Mouse (Mus musculus) retina, adult 2 months (tissue): Measurements from ENCODE around the gene Hist2h2be.
"Not testable (repeated sequence)": the region's sequence is repeated elsewhere in the genome, so short reads cannot be mapped to it uniquely, and the experiment has no call there.

Experiments
- DNase-seq: peaks from one replicate; pipeline ENCODE4 v3.0.0-alpha.2; 2012; ENCODE audit warnings: low read depth, low spot score

The Hist2h2be gene

DNA sequence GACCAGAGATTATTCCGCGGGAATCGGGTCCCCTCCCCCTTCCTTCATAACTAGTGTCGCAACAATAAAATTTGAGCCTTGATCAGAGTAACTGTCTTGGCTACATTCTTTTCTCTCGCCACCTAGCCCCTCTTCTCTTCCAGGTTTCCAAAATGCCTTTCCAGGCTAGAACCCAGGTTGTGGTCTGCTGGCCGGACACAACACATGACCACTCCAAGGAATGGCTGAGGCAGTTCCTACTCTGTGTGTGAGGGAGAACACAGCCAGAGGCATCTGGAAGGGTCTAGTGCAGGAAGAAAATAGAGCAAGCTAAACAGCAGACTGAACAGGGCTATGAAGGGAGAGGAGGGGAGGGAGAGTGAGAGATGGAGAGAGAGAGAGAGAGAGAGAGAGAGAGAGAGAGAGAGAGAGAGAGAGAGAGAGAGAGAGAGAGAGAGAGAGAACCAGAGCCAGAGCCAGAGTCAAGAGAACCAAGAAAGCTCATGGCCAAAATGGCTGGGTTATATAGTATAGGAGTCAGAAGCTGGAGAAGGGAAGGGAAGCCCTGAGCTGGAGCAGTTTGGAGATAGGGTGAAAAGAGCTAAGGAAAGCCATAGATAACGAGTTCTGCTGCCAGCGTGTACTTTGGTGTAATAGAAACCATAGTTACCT is 22.2 kb upstream of the Hist2h2be start:
- not testable (repeated sequence) for DNase-seq

DNA sequence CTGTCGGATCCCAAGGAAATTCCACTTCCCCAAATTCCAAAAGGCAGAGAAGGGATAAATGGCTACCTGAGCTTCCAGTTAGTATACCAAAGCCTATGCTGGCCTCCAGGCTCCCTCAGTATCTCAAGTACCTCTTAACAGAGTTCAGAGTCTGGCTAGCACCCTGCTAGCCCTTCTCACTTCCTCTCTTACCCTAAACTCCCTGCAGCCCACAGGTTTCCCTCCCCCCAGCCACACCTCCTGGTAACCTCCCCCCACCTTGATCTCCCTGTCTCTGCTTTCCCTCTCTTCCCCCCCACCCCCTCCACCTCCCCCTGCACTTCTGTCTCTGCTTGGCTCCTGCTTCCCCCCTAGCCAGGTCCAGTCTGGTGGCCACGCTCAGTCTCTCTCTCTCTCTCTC is 21.2 kb upstream of the Hist2h2be start:
- DNase-seq: no peak

DNA sequence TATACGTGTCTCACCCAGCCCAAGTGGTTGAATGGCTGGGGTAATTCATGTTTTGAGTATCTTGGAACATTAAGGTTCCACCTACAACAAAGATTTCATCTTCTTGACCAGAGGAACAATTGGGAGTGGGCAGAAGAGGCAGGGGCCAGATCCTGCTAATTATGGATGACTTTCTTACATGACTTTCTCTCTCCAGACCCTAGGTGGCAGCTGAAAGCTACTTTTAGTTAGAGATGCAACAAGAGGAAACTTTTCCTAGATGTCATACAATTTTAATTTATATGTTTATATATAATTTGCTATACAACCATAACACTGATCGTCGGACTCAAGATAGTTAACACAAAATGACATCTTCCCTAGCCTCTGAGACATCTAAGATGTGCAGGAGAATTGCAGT is 13.1 kb upstream of the Hist2h2be start:
- no peak for DNase-seq

GRCm38 (mm10) chr3:96209242-96209641 is 11.7 kb upstream of the Hist2h2be start:
- no peak for DNase-seq

DNA sequence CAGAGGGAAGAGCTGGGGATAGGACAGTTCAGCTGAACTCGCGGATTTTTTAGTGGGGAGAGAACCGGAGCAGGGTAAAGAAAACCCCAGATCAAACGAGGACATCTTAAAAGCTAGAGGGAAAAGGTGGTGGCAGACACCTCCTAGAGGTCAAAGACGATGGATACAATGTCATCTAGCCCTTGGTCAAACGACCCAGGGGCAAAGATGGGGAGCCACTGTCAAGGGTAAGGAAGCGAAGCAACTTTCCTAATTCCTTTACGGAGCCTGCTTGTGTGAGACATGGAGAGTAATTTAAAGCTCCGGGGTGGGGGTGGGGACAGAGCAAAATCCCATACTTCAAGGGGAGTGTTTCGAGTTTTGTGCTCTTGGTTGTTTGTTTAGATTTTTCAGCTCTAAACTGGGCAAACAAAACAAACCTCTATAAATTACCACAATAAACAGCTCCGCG is 1.7 kb upstream of the Hist2h2be start:
- DNase-seq: no peak

- DNase-seq: no peak
Observed at GRCm38 (mm10) chr3:96219661-96220130, 1.2 kb upstream of the Hist2h2be start, which contains the start of the genes Bola1 and Hist2h2ab. Gene Bola1, minus strand, starts transcription at chr3:96219709. Gene Hist2h2ab, plus strand, starts transcription at chr3:96219865.

DNA sequence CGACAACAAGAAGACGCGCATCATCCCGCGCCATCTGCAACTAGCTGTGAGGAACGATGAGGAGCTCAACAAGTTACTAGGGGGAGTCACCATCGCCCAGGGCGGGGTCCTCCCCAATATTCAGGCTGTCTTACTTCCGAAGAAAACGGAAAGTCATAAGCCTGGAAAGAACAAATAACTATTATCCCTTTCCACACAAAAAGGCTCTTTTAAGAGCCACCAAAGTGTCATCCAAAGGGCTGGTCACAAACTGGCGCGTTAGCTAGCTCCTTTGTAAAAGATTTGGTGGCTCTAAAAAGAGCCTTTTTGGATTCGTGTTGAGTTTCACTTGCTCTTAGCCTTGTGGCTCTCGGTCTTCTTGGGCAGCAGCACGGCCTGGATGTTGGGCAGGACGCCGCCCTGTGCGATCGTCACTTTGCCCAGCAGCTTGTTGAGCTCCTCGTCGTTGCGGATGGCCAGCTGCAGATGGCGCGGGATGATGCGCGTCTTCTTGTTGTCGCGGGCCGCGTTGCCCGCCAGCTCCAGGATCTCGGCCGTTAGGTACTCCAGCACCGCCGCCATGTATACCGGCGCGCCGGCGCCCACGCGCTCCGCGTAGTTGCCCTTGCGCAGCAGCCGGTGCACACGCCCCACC is 671 bp upstream of the Hist2h2be start:
- DNase-seq: not testable (repeated sequence)

GRCm38 (mm10) chr3:96221640-96222038 is 720 bp downstream of the Hist2h2be start:
- no peak for DNase-seq

GRCm38 (mm10) chr3:96222774-96223173 is 1.9 kb downstream of the Hist2h2be start:
- no peak for DNase-seq

GRCm38 (mm10) chr3:96225421-96225820 is 4.5 kb downstream of the Hist2h2be start:
- no peak for DNase-seq

DNA sequence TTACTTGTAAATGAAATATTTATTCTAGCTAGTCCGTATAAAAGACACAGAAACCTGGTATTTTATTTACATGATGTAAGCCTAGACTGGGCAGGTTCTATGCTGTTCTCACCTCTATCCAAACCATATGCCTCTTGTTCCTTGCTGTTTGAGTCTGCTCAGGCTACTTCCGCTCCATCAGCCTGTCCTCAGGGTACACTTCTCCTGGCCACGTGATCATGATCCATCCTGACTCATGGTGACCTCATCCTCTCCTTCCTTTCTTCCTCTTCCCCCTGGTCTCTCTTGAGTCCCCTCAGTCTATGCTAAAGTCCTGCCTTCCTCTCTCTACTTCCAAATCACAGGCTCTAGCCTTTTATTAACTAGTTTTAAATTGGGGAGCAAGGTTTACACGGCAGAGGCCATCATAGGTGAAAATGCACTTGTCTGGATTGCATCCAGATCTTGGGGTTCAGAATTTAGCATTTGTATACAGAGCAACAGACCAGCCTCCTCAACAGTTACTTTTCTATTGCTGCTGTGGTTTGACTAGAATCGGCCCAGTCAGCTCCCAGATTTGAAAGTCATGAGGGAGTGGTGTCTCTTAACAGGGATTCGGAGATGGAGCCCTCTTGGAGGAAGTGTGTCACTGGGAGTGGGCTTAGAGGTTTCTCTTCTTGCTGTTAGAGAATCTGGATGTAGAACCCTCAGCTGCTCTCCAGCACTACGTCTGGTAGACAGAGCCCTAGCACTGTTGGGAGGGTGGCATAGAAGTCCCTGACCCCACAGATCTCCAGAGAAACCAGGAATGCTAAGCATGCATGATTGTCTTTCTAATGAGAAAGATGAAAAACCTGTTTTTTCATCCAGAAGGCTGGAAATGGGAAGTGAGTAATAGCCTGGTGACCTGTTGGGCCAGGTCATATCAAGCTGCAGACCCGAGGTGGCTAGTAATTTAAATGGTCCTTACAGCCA is 6.1 kb downstream of the Hist2h2be start:
- DNase-seq: no peak

DNA sequence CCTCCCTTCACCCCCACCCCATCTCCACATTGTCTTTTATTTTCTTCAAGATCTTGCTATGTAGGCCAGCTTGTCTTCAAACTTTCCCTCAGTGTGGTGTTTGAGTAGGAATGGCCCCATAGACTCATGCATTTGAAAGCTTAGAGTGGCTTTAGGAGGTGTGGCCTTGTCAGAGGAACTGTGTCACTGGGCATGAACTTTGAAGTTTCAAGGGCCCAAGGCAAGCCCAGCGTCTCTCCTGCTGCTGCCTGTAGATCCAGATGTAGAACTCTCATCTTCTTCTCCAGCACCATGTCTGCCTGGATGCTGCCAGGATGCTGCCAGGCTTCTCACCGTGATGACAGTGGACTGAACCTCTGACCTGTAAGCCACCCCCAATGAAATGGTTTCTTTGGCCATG is 7.9 kb downstream of the Hist2h2be start:
- no peak for DNase-seq

DNA sequence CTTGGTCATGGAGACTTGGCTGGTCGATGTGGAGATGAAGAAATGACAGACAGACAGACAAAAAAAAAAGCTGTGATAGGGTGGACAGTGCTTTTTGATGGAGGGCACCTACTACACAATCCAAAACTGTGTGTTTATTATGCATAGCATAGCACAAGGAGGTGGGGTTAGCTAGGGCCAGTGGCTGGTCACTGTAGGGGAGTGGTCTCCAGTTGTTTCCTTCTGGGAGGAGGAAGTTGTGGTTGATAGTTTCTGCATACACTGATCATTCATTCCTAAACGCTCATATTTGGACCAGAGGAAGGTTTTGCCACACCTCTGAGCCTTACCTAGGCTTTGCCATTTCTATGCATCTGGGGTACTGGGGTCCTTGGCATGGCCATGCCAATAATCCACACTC is 9.5 kb downstream of the Hist2h2be start:
- DNase-seq: no peak

GRCm38 (mm10) chr3:96230910-96231757 is 10.2 kb downstream of the Hist2h2be start:
- no peak for DNase-seq

DNA sequence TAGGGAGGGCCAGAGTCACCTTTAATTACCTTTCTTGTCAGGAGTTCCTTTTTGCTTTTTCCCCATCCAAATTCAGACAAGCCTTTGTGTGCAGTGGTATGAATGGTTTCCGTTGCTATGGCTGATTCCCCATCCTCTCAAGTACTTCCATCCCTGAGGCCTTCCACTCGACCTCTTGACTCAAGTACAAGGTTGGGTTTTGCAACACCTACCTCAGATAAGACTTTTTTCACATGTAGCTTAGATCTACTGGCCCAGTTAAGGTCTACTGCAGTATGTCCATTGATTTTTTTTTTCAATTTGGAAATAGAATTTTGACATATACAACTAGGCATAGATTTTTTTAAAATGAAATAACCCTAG is 10.8 kb downstream of the Hist2h2be start:
- no peak for DNase-seq

DNA sequence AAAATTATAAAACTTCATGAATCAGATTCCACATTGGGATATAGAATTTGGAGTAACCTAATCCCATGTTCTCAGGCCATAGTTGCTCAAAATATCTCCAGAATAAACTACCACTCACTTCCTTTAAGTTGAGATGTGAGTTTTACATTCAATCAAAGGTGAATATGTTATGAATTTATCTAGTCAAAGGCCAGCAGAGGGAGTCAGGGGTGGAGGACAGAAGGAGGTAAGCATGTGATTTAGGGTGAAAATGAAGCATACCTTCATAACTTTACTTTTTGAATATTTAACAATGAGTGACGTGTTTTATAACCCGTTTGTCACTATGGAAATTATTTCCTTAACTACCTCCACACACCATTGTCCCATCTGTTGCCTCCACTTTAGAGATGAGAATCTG is 14.0 kb downstream of the Hist2h2be start:
- DNase-seq: no peak

DNA sequence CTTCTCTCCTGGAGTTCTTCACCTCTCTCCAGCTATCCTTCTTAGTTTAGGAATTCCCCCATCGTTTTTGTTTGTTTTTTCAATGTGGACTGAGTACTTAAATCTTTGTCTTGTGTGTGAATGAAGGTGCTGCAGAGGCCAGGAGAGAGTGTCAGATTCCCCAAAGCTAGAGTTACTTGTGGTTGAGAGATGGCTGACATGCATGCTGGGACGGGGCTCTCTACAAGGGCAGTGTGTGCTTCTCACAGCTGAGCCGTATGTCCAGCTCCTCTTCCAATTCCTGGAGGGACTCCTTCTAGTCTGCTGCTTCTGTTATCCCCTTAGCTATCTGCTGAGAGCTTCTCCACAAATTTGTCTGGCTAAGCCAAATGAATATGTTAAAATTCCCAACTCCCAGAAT is 14.9 kb downstream of the Hist2h2be start:
- no peak for DNase-seq

GRCm38 (mm10) chr3:96236834-96237334 is 16.0 kb downstream of the Hist2h2be start:
- DNase-seq: no peak

GRCm38 (mm10) chr3:96237335-96237903 is 16.5 kb downstream of the Hist2h2be start:
- DNase-seq: no peak

DNA sequence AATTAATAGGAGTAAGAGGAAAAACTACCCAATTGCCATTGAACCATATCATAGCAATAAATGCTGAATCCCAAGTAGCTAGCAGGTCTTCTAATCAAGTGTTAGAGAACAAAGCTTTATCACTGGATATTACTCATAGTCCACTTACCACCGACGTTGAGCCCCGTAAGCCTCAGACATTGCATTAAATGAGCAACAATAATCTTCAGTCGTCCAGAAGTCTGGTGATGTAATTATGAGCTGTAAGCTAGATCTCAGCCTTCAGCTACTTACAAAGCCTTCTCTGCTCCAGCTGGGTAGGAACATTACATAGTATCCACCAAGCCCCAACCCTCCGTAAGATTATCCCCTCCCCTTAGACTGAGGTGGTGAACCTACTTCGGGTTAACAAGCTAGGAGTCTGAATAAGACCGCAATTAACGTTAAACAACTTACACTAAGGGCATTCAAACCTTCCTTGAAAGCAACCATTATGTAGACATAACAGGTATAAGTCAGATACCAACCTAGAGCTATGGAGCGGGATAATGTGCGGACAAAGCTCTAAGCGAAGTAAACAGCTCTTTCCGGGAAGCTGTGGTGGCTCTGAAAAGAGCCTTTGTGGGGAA is 17.1 kb downstream of the Hist2h2be start:
- DNase-seq: no peak
